Mouse (Mus musculus) heart, embryonic 14.5 days (tissue): Measurements from ENCODE around the gene AU041133. TPM values are rescaled to one million over a fixed set of nuclear protein-coding genes. Genes with fewer than 3 reads are reported as not detected.
"Not testable (repeated sequence)": the region's sequence is repeated elsewhere in the genome, so short reads cannot be mapped to it uniquely, and the experiment has no call there.

ENCODE experiments used
- ATAC-seq: fragments of 200-750 bp; cut with Nextera tagmentation; 2 replicates; pipeline ENCODE4 v1.8.0; 2017; ENCODE audit warnings: low read depth, moderate TSS enrichment; ENCODE audit not compliant: insufficient number of reproducible peaks, insufficient read depth, low FRiP score
- H3K27ac ChIP-seq, 2 experiments: fragments of 200-500 bp in 1 of 2; fragments of 300-500 bp in 1 of 2; sonication (generic) in 1 of 2; replicated peaks in 1 of 2; 2 replicates each; pipeline ENCODE4 v1.5.1; 2012 to 2014; ENCODE audit warnings: low read depth in 2 of 2, low read length in 2 of 2, control low read depth in 1 of 2, mild to moderate bottlenecking in 1 of 2, mixed read lengths in 1 of 2; ENCODE audit not compliant: control insufficient read depth in 1 of 2, insufficient read depth in 1 of 2
- H3K27me3 ChIP-seq: fragments of 300-500 bp; sonication (generic); 2 replicates; pipeline ENCODE4 v1.6.1; 2014; ENCODE audit warnings: mild to moderate bottlenecking, low read length, control low read depth; ENCODE audit not compliant: control insufficient read depth, insufficient read depth
- H3K36me3 ChIP-seq: fragments of 300-500 bp; sonication (generic); 2 replicates; pipeline ENCODE4 v1.6.1; 2014; ENCODE audit warnings: mild to moderate bottlenecking, control low read depth, low read length, mixed read lengths; ENCODE audit not compliant: control insufficient read depth, insufficient read depth
- H3K4me1 ChIP-seq, 2 experiments: fragments of 200-500 bp in 1 of 2; fragments of 300-500 bp in 1 of 2; sonication (generic) in 1 of 2; 2 replicates each; pipeline ENCODE4 v1.6.1; 2012 to 2014; ENCODE audit warnings: low read length in 2 of 2, control low read depth in 1 of 2, mixed read lengths in 1 of 2; ENCODE audit not compliant: control insufficient read depth in 2 of 2, insufficient read depth in 2 of 2
- H3K4me2 ChIP-seq: fragments of 300-500 bp; sonication (generic); 2 replicates; pipeline ENCODE4 v1.6.1; 2014; ENCODE audit warnings: mild to moderate bottlenecking, low read length
- H3K4me3 ChIP-seq, 2 experiments: fragments of 200-500 bp in 1 of 2; fragments of 300-500 bp in 1 of 2; sonication (generic) in 1 of 2; 2 replicates each; pipeline ENCODE4 v1.5.1; 2012 to 2014; ENCODE audit warnings: low read length in 2 of 2, mild to moderate bottlenecking in 2 of 2, control low read depth in 1 of 2, low read depth in 1 of 2, moderate library complexity in 1 of 2; ENCODE audit not compliant: control insufficient read depth in 1 of 2, insufficient read depth in 1 of 2
- H3K9ac ChIP-seq: fragments of 300-500 bp; sonication (generic); 2 replicates; pipeline ENCODE4 v1.6.1; 2014; ENCODE audit warnings: mild to moderate bottlenecking, low read length
- H3K9me3 ChIP-seq: fragments of 300-500 bp; sonication (generic); 2 replicates; pipeline ENCODE4 v1.6.1; 2016; ENCODE audit warnings: low read length, control low read depth; ENCODE audit not compliant: control insufficient read depth
- WGBS: fragments of 180-500 bp; shearing (Covaris S2); extraction: QIAGEN DNeasy Blood & Tissue Kit; methylation state at CpG from one replicate; pipeline ENCODE4 v1.1.7; 2014; 5-methylcytosine and 5-hydroxymethylcytosine counted together
- polyA plus RNA-seq: library from polyadenylated mRNA; unstranded; fragments of >200 nt; fragmentation: Nextera tagmentation; extraction: Ambion mirVana; gene quantifications from 2 replicates; pipeline ENCODE4 v1.2.1, GENCODE M21; 2014

AU041133 gene
- 5.5 and 5.6 TPM in 2 replicates for polyA plus RNA-seq

DNA sequence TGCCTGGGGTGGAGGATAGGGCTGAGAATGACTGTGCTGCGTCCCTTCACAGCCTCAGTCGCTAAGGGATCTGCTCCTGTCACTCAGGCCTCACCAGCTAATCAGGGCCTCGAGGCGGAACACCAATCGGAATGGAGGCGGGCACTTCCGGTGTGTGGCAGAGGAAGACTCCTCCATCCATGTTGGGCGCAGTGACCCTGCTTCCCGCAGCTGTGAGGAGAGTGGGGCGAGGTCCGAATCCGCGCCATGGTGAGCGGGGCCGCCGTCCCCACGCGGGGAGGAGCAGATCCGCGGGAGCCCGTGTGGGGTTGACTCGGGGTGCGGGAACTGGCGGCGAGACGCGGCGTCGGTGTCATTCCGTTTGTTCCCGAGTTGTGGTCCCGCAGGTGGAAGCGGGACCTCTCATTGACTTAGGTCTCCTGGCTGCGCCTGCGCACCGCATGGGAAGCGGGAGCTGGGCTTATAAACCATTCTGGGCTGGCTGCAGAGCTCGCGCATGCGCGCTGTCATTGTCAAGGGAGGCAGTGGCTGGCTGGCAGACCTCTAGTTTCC is at the start of gene AU041133:
AU041133 (plus strand) TSS at position 164 of the 552 bp plus-strand sequence.
- WGBS = 2% methylated on average over 39 of the region's 41 CpGs
- no peaks in the 10 kb centered on the region for H3K27me3 ChIP-seq
- H3K4me1 ChIP-seq = no peaks in the 10 kb centered on the region
- peaks cover 48% of the 10 kb centered on the region for H3K9me3 ChIP-seq
- peak within 1 kb of the TSS; percentile 72 for H3K9ac ChIP-seq
- H3K27ac ChIP-seq = peak within 1 kb of the TSS; percentile 61 to 79
- H3K4me3 ChIP-seq = peak within 1 kb of the TSS; percentile 64 to 79
- no peaks in the 10 kb centered on the region for H3K36me3 ChIP-seq
- peak within 1 kb of the TSS; percentile 59 for H3K4me2 ChIP-seq
- peak; percentile 97 for ATAC-seq

GRCm38 (mm10) chr10:82082728-82083621 is 44.8 kb upstream of the AU041133 start, which contains the start of gene BC024063:
Gene BC024063 (plus strand): TSS chr10:82083353.
- not testable (repeated sequence) for H3K27me3 ChIP-seq

GRCm38 (mm10) chr10:82083622-82083971 is 44.2 kb upstream of the AU041133 start:
- not testable (repeated sequence) for H3K36me3 ChIP-seq, ATAC-seq, H3K27me3 ChIP-seq, H3K9me3 ChIP-seq, H3K4me1 ChIP-seq
- Histone ChIP-seq H3K9ac (peak overlapping the region; percentile 68), H3K27ac (peak overlapping the region; percentile 57 to 84; a peak in 2 of 4 replicates), H3K4me2 (peak overlapping the region; percentile 56), H3K4me3 (peak overlapping the region; percentile 55 to 74)
- 21% methylated on average over 14 of the region's 14 CpGs for WGBS

More at GRCm38 (mm10) chr10:82082728-82083621, 44.8 kb upstream of the AU041133 start, which contains the start of gene BC024063:
- peak within 1 kb of the TSS; percentile 56 for H3K4me2 ChIP-seq
- H3K36me3 ChIP-seq, H3K4me1 ChIP-seq, H3K9me3 ChIP-seq: not testable (repeated sequence)
- H3K27ac ChIP-seq = peak within 1 kb of the TSS; percentile 57 to 84; a peak in 3 of 4 replicates
- peak within 1 kb of the TSS; percentile 55 to 74 for H3K4me3 ChIP-seq
- peak within 1 kb of the TSS; percentile 68 for H3K9ac ChIP-seq
- 19% methylated on average over 42 of the region's 42 CpGs for WGBS
- peak; percentile 91 for ATAC-seq

GRCm38 (mm10) chr10:82117206-82117605 is 10.6 kb upstream of the AU041133 start:
- no peaks in the 10 kb centered on the region for H3K27me3 ChIP-seq
- 68% methylated on average over 3 of the region's 3 CpGs for WGBS
- H3K4me1 ChIP-seq = no peaks in the 10 kb centered on the region
- no peak overlapping the region for H3K4me3 ChIP-seq
- H3K27ac ChIP-seq = no peak overlapping the region
- ATAC-seq = no peak
- H3K36me3 ChIP-seq = no peaks in the 10 kb centered on the region
- no peak overlapping the region for H3K9ac ChIP-seq
- H3K4me2 ChIP-seq = no peak overlapping the region
- peaks cover 33% of the 10 kb centered on the region for H3K9me3 ChIP-seq

DNA sequence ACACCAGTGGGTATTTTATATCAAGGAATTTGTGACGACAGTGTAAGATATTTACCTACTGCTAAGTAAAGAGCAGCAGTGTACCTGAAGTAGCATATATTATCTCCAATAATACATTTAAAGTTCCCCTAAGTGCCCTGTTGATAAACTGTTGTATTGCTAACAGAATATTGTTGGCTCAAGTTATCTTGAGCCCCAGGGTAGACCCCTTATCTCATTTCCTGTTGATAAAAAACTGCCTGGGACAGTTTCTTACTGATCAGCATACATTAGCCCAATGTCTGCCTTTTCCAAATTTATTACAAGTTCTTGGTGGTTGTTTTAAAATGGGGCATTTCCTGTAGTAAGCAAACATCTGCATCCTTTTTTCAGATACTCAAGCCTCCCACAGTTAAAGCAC is 17.5 kb downstream of the AU041133 start:
- Histone ChIP-seq H3K27me3 (no peaks in the 10 kb centered on the region), H3K4me3 (no peak overlapping the region), H3K9ac (no peak overlapping the region), H3K9me3 (peaks cover 48% of the 10 kb centered on the region), H3K27ac (no peak overlapping the region), H3K36me3 (peaks cover 38% of the 10 kb centered on the region), H3K4me2 (no peak overlapping the region), H3K4me1 (no peaks in the 10 kb centered on the region)
- no peak for ATAC-seq
- WGBS = 92% methylated on average over 1 of the region's 1 CpGs

DNA sequence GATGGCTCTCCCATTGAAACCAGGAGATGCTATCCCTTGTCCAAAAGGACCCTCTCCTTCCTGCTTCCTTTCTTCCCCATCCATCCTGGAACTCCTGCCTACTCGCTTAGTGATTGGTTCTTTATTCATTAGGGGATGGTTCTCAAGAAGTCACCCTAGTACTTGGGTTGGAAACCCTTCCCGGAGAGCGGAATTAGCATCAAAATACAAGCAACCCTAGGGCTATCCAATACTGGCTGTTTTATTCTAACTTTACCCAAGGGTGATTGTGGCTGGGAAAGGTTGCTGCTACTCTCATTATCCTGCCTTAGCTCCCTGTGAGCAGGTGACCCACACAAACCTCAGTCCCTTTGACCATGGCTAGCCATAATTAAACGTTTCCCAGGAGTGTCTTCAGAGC is 19.8 kb downstream of the AU041133 start:
- no peak for ATAC-seq
- Histone ChIP-seq H3K9ac (no peak overlapping the region), H3K27ac (no peak overlapping the region), H3K9me3 (peaks cover 67% of the 10 kb centered on the region), H3K27me3 (no peaks in the 10 kb centered on the region), H3K4me1 (no peaks in the 10 kb centered on the region), H3K4me3 (no peak overlapping the region), H3K4me2 (no peak overlapping the region), H3K36me3 (peaks cover 57% of the 10 kb centered on the region)
- WGBS = 78% methylated on average over 4 of the region's 4 CpGs

- no peak overlapping the region for H3K4me3 ChIP-seq
- H3K4me1 ChIP-seq = no peaks in the 10 kb centered on the region
- no peaks in the 10 kb centered on the region for H3K27me3 ChIP-seq
- no peak overlapping the region for H3K27ac ChIP-seq
- no peak overlapping the region for H3K4me2 ChIP-seq
- WGBS = 60% methylated on average over 3 of the region's 3 CpGs
- peaks cover 13% of the 10 kb centered on the region for H3K9me3 ChIP-seq
- no peak for ATAC-seq
- H3K36me3 ChIP-seq = no peaks in the 10 kb centered on the region
- H3K9ac ChIP-seq = no peak overlapping the region
Measured at GRCm38 (mm10) chr10:82167777-82168176, 40.0 kb downstream of the AU041133 start.
